Mouse (Mus musculus) ES-E14 (cell line): Measurements from ENCODE around the gene Gramd1a. TPM values are rescaled to one million over a fixed set of nuclear protein-coding genes. Genes with fewer than 3 reads are reported as not detected.

Source experiments
- DNase-seq: peaks from one replicate; pipeline ENCODE4 v3.0.0-alpha.2; 2013; ENCODE audit warnings: low read depth, low spot score
- H3K27ac ChIP-seq: 2 replicates; pipeline ENCODE4 v1.5.1; 2012; ENCODE audit warnings: low read depth, mild to moderate bottlenecking, low read length, moderate library complexity, mixed read lengths; ENCODE audit not compliant: poor library complexity, insufficient read depth, severe bottlenecking
- H3K36me3 ChIP-seq: 2 replicates; pipeline ENCODE4 v1.6.1; 2012; ENCODE audit warnings: mild to moderate bottlenecking, low read length, moderate library complexity, mixed read lengths; ENCODE audit not compliant: control insufficient read depth, poor library complexity, insufficient read depth, severe bottlenecking
- H3K4me1 ChIP-seq, 2 experiments: fragments of 150-350 bp in 1 of 2; sonication (generic) in 1 of 2; 2 replicates each; pipeline ENCODE4 v1.6.1; 2012; ENCODE audit warnings: low read length in 2 of 2, mild to moderate bottlenecking in 1 of 2, mixed read lengths in 1 of 2; ENCODE audit not compliant: control insufficient read depth in 2 of 2, insufficient read depth in 2 of 2, poor library complexity in 1 of 2
- H3K4me3 ChIP-seq, 2 experiments: fragments of 150-350 bp in 1 of 2; sonication (generic) in 1 of 2; 2 replicates each; pipeline ENCODE4 v1.5.1; 2012; ENCODE audit warnings: low read length in 2 of 2, low read depth in 1 of 2, mild to moderate bottlenecking in 1 of 2, mixed read lengths in 1 of 2; ENCODE audit not compliant: insufficient read depth in 1 of 2, poor library complexity in 1 of 2, severe bottlenecking in 1 of 2
- H3K9ac ChIP-seq: 2 replicates; pipeline ENCODE4 v1.6.1; 2012; ENCODE audit warnings: low read depth, mild to moderate bottlenecking, low read length, mixed read lengths; ENCODE audit not compliant: poor library complexity, insufficient read depth, severe bottlenecking
- H3K9me3 ChIP-seq: fragments of 150-350 bp; sonication (generic); 2 replicates; pipeline ENCODE4 v1.6.1; 2012; ENCODE audit warnings: low read depth, mild to moderate bottlenecking, low read length; ENCODE audit not compliant: control insufficient read depth, insufficient read depth
- CHD2 ChIP-seq: IDR thresholded peaks from 2 replicates; pipeline ENCODE4 v1.6.1; 2014; ENCODE audit warnings: mild to moderate bottlenecking, low read depth, low read length, inconsistent platforms
- HCFC1 ChIP-seq: IDR thresholded peaks from 2 replicates; pipeline ENCODE4 v1.6.1; 2012; ENCODE audit warnings: low read length, inconsistent platforms, borderline replicate concordance; ENCODE audit not compliant: insufficient read depth
- MAFK ChIP-seq: IDR thresholded peaks from 2 replicates; pipeline ENCODE4 v1.6.1; 2014; ENCODE audit warnings: mild to moderate bottlenecking, low read depth, low read length, inconsistent platforms; ENCODE audit not compliant: insufficient read depth
- ZC3H11A ChIP-seq: IDR thresholded peaks from 2 replicates; pipeline ENCODE4 v1.6.1; 2012; ENCODE audit warnings: low read depth, mild to moderate bottlenecking, inconsistent platforms, low read length, borderline replicate concordance
- ZNF384 ChIP-seq: IDR thresholded peaks from 2 replicates; pipeline ENCODE4 v1.6.1; 2012; ENCODE audit warnings: low read depth, low read length, inconsistent platforms
- in situ Hi-C, 2 experiments: fragments of 600-800 bp; cut with MboI; formaldehyde crosslinking; loops; one replicate each; pipeline ENCODE4 v1.15.1; 2025; ENCODE audit warnings: low sequenced_read_pairs in 2 of 2, inconsistent platforms in 1 of 2; ENCODE audit not compliant: unreplicated experiment in 2 of 2
- total RNA-seq: library from RNA; depleted of rRNA; stranded (reverse); fragments of 300-350 nt; gene quantifications from 2 replicates; pipeline ENCODE4 v1.2.3, GENCODE M21; 2012

Gene Gramd1a
- total RNA-seq, 1 experiment = 44.2 TPM

- Histone ChIP-seq H3K27ac (no peak overlapping the region), H3K36me3 (no peaks in the 10 kb centered on the region; the same call in 1 of the 2 replicates), H3K4me1 (peaks cover 6 to 24% of the 10 kb centered on the region in 2 experiments), H3K9me3 (no peaks in the 10 kb centered on the region), H3K4me3 (no peak overlapping the region), H3K9ac (no peak overlapping the region)
- in situ Hi-C loops = no loop called here
- DNase-seq = no peak
- no peak for TF ChIP-seq ZNF384
- no peak for TF ChIP-seq MAFK
- TF ChIP-seq CHD2 = no peak
- TF ChIP-seq HCFC1 = no peak
These were observed 6.4 kb downstream of the Gramd1a start for GRCm38 (mm10) chr7:31149271-31149670.

- no peak for DNase-seq
- peaks cover 2% of the 10 kb centered on the region for H3K36me3 ChIP-seq
- TF ChIP-seq CHD2 (no peak), ZC3H11A (no peak), ZNF384 (no peak), MAFK (no peak), HCFC1 (no peak)
- H3K27ac ChIP-seq = no peak overlapping the region
- H3K4me3 ChIP-seq = no peak overlapping the region
- H3K9ac ChIP-seq = no peak overlapping the region
- in situ Hi-C loops = no loop called here
- H3K9me3 ChIP-seq = no peaks in the 10 kb centered on the region
- peaks cover 6 to 24% of the 10 kb centered on the region in 2 experiments for H3K4me1 ChIP-seq
These were observed 6.9 kb downstream of the Gramd1a start for GRCm38 (mm10) chr7:31148756-31149155.

GRCm38 (mm10) chr7:31148086-31148485 lies 7.6 kb downstream of the Gramd1a start:
- no peak overlapping the region for H3K9ac ChIP-seq
- in situ Hi-C loops = no loop called here
- no peak for DNase-seq
- H3K9me3 ChIP-seq = no peaks in the 10 kb centered on the region
- no peak overlapping the region for H3K4me3 ChIP-seq
- H3K27ac ChIP-seq = no peak overlapping the region
- TF ChIP-seq ZC3H11A = no peak
- TF ChIP-seq HCFC1 = no peak
- no peak for TF ChIP-seq MAFK
- TF ChIP-seq ZNF384 = no peak
- no peak for TF ChIP-seq CHD2
- H3K4me1 ChIP-seq = peaks cover 6 to 24% of the 10 kb centered on the region in 2 experiments
- peaks cover 6% of the 10 kb centered on the region; the same call in 1 of the 2 replicates for H3K36me3 ChIP-seq

DNA sequence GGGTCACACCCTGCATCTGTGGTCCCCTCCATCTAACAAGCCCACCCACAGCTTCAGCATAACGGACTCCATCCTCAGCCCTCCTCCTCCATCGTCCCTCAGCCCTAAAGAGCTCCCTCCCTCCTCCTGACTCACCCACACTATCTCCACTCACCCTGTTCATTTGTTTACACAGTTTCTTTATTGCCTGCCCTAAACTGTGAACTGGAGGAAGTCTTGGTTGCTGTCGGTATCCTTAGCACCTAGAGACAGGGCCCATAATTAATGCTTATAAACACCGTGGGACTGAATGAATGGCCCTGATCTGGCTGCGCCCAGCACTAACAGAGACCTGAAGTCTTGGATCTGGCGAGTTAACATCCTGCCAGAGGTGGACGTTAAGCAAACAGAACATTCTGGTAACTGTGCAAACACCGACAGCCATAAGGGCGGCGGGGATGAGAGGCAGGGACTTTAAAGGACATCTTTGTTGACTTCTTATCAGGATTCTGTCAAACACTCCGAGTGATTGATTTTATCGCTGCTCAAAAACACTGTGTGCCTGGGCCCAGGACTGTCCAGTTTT lies 10.0 kb downstream of the Gramd1a start:
- no peak overlapping the region for H3K4me3 ChIP-seq
- peaks cover 6 to 18% of the 10 kb centered on the region in 2 experiments for H3K4me1 ChIP-seq
- TF ChIP-seq ZNF384 = no peak
- no peak for TF ChIP-seq CHD2
- TF ChIP-seq MAFK = no peak
- TF ChIP-seq HCFC1 = no peak
- no peak for TF ChIP-seq ZC3H11A
- in situ Hi-C loops = no loop called here
- no peak for DNase-seq
- H3K9ac ChIP-seq = no peak overlapping the region
- no peak overlapping the region for H3K27ac ChIP-seq
- H3K9me3 ChIP-seq = no peaks in the 10 kb centered on the region
- H3K36me3 ChIP-seq = peaks cover 26% of the 10 kb centered on the region

GRCm38 (mm10) chr7:31144886-31145285 lies 10.8 kb downstream of the Gramd1a start:
- Histone ChIP-seq H3K9me3 (no peaks in the 10 kb centered on the region), H3K36me3 (peaks cover 32% of the 10 kb centered on the region), H3K27ac (no peak overlapping the region), H3K4me1 (peaks cover 5 to 16% of the 10 kb centered on the region in 2 experiments), H3K4me3 (no peak overlapping the region), H3K9ac (no peak overlapping the region)
- in situ Hi-C loops = no loop called here
- TF ChIP-seq HCFC1 (no peak), MAFK (no peak), ZC3H11A (peak; percentile 42; the same call in 1 of the 2 replicates), CHD2 (no peak)
- no peak for DNase-seq
